Mouse (Mus musculus) R1 (cell line): ENCODE measurements around the gene Igfbp3.

Experiments
- DNase-seq: peaks from one replicate; pipeline ENCODE4 v3.0.0-alpha.2; 2018; ENCODE audit warnings: low read depth, low spot score

Igfbp3 gene

DNA sequence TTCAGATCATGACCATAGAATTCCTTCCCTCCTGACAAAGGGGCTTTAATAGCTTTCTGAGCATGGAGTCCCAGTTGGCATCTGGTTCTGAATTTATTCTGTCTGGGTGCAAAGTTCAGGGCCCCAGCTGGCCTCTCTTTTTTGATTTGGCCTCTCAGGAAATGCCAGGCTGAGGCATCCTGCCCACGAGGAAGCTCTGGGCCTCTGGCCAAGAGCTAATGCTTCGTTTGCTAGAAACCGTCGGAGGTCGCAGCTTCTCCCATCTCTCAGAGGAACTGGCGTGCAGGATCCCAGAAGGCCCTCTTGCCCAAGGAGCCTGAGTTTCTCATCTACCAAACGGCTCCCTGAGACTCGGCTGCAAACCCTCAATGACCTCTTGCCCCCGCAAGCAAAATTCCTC lies 2.5 kb downstream of the Igfbp3 start:
- no peak for DNase-seq

DNA sequence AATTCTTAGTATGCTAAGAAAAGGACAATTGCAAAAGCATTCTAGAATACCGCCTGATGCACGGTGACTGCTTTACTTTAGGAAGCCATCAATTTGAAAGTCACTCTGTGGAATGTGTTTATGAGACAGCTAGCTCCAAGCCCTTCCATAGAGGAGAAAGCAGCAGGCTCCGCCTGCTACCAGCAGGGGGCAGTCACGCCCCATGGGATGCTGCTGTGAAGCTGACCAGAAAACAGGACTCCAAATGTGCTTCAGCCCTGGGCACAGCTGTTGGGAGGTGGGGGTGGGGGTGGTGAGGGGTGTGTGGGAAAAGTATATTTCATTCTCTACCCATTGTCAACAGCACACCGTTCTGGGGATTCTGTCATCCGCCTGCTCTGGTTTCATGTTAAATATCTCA lies 3.4 kb downstream of the Igfbp3 start:
- peak; percentile 64 for DNase-seq

DNA sequence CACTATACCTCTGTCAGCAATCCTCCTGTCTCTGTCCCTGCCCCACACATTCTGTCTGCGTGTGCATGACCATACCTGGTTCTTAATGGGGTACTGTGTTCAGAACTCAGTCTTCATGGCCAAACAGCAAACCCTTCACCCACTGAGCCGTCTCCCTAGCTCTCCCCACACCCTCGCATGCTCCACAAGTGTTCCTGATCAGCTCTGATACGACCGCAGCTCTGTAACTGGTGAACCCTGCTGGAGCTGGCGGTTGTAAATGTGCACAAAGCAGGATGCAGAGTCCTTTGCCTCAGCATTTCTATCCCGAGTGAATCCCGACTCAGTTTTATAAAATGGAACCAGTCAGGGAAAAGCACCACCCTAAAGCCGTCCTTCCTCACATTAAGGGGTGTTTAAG lies 9.9 kb downstream of the Igfbp3 start:
- DNase-seq: no peak

DNA sequence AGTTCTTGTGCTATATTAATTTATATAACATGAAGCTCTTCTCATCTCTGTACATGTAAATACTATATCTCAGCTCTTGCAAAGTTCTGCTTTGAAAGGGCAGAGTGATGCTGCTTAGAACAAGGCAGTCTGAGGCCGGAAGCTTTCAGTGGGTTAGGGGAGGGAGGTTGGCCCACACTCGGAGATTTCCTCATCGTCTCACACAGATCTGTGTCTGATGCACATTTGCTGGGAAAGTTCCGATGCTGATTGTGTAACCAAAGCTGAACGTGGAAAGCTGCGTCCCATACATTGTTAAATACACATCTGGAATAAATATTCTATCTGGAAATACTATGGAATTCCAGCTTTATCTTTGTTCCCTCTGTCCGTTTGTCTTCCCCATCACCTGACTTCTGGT lies 11.5 kb downstream of the Igfbp3 start:
- no peak for DNase-seq

DNA sequence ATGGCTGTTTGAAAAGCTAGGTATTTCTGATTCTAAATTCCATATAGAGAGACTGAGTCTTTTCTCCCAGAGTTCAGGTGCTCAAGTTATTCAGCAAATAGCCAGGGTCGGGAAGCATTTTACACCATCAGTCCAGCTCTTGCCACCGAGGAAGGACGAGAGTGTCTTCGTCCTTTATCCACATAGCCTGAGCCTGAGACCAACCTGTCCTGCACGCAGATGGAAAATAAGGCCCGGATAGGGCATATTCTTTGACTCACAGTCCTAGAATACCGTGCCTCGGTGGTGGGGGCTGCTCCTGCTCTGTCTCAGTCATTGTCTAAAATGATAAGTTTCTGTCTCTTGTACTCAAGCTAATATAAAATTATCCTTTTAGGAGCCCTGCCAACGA lies 13.3 kb downstream of the Igfbp3 start:
- DNase-seq: no peak

DNA sequence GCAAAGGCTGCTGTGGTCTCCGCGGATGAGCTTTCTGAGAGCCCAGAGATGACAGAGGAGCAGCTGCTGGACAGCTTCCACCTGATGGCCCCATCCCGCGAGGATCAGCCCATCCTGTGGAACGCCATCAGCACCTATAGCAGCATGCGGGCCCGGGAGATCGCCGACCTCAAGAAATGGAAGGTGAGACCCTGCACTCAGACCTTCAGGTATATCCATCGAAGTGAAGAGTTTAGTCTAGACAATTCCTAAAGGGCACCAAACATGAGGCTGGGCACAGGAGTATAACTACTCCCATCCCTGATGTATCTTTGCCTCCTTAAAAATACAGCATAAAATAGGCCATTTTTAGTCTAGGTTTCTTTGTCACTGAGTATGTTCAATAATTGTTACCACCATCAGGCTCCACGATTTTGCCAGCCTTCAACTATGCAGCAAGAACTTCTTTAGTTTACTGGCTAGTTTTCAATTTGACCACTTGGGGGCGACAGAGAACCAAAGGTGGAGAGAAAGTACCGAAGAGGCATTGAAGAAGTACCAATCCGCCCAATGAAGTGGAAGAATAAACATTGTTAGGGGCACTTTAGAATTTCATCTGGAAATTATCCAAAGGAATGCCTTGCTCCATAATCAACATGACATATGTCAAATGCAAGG lies 13.9 kb downstream of the Igfbp3 start:
- peak; percentile 79 for DNase-seq

DNA sequence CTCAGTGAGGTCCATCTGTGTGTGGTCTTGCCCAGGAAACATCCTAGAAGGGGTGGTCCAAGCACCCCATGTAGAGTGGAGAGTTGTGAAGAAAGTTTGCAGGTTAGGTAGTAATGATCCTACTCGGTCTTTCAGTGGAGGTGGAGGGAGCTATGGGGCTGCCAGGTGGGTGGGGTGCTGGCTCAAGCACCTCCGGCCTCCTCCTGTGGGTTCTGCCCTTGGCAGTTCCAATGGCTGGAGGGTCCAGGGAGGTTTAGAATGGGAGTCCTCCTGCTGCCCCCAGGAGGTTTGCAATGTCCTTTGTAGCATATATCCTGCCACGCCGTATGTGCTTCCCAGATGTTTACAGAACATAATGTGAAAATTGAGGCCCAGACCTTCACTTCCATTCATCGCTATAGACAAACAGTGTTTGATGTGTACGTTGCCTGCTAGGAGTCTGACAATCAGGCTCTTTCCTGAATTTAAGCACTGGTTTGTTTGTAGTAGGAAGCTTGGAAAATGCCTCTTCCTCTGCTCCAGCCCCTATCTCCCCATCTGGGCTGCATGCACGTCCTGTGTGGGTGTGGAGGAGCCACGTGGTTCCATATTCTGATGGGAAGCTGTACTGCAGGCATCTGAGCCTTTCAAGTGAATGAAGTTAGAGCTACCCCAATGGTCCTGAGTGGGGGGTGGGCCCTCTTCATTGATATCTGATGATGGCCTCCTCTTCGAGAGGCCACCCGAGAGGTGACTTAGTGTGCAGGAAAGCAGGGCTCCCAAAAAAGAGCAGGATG lies 15.1 kb downstream of the Igfbp3 start:
- DNase-seq: no peak

DNA sequence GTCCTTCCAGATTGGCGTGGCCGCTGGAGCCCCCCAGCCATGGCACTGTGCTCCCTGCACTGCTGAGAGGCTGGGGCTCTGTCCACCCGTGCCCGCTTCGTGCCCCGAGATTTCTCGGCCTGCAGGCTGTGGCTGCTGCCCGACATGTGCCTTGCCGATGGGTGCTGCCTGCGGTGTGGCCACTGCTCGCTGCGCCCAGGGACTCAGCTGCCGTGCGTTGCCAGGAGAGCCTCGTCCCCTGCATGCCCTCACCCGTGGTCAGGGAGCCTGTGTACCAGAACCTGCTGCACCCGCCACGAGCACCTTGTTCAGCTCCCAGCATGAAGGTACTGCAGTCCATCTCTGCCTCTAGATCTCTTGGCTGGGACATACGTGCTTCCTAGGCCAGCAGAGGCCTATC lies 15.7 kb downstream of the Igfbp3 start:
- no peak for DNase-seq

DNA sequence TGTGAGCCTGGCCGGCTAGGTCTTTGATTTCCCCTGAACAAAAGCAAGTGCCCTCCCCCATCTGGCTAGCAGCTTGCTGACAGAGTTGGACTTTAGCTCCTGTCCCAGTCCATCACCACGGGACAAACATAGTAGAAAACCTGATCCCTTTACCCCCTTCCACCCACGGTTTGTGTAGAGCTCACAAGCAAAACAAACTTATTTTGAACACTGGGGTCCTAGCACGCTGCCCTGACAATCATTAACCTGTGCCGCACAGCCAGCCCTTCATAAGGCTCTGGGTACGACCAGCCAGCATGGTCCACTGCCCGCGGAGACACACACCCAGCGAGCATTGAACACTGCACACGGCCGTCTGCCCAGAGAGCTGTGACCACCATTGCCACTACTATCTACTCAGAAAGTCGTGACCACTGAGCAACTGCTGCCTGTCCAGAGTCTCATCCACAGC lies 16.2 kb downstream of the Igfbp3 start, which contains the start of gene Igfbp1:
TSS of gene Igfbp1 (plus strand) at position 292 of the 451 bp plus-strand sequence.
- DNase-seq: no peak

DNA sequence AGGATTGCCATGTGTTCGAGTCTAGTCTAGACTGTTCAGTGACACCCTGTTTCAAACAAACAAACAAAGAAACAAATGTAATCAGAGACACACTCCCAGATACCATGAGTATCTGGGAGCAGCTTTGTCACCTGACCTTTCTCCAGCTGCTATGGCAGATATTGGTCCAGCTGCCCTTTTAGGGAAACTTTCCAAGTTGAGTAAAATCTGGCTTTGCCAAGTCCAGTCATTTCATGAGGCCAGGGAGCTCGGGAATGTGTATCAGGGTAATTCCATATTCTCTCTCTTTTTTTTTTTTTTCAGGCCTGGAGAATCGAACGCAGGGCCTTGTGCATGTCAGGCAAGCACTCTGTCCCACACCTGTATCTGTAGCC lies 18.4 kb downstream of the Igfbp3 start:
- no peak for DNase-seq

DNA sequence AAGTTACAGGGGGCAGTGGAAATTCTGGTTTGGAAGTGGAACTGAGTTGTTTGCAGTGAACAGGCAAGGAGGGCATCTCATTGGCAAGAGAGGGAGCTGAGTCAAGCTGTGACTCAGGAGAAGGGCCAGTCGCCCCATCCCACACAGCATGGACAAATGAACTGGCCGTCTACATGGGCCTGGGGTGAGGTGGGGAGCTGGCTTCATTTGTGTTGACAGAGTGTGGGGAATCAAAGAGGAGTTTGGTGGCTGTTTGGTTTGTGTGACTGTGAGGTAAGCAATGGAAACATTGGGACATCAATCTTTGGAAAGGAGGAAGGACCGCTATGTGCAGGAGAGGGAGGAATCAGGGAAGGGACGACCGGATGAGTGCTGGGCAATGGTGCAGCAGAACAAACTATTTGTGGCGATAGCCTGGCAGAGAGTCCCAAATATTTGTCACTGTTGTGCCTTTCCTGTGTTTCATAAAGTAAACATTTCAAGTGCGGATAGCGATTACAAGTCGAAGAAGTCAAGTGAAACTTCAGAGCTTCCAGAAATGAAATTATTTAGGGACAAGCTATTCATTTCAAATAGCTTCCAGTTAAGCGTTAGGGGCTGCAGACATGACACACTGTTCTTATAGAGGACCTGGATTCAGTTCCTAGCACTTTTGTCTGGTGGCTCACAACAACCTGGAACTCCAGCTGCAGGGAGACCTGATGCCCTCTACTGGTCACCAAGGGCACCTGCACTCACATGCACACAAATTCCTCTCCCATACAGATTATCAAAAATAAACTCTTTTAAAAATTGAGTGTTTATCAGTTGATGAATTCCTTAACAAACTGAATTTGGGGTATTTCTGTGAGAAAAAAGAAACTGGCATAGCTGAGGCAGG lies 19.1 kb downstream of the Igfbp3 start:
- DNase-seq: no peak

DNA sequence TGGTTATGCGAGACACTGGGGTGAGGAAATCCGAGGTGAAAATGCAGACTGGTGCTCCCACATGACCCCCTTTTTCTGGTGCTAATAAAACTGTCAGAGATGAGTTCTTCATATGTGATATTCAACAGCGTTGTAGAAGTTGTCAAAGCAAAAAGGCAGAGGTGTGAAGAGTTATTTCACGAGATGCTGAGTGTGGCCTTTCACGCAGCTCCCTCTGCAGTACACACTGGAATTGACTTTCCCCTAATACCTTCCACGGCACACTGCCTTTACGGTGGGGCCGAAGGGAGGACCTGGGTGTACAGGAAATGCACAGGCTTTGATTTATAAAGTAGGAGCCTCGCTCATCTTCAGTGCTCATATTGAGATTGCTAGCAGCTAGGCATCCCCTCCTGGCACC lies 20.6 kb downstream of the Igfbp3 start:
- DNase-seq: no peak

DNA sequence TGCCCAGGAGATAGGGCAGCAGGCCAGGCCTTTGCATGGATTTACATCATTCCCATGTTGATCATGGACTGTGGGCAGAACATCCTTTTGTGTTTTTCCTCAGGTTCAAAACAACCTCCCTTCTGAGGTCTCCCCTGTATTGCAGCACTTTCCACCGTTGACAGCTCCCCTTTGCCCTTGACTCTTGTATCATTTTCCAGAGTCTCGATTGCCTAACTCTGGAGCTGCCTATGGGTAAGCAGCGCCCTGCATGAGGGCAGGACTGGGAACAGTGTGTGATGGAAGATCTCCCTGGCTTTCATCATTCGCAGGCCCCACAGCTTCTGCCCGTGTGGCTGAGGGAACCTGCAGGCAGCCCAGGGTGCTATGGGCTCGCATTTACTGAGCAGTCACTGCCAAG lies 21.0 kb downstream of the Igfbp3 start:
- no peak for DNase-seq

DNA sequence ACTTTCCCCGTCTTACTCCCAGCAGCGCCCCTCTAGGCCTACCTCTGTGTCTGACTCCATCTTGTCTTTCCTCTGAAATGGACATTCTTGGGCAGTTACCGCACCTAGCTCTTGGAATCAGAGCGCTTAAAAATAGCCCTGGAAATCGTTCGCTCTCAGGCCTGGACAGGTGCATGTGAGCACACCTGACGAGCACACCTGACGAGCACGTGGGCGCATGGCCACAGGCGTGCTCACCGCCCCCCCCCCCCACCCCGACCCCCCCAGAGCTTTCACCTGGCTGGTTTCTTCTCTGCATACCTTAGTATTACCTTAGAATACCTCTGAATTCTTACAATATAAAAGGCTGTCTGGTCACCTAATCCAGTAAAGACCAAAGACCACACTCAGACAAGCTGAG lies 25.3 kb downstream of the Igfbp3 start, which contains the start of gene Gm11985:
TSS of gene Gm11985 (minus strand) at position 101 of the 400 bp plus-strand sequence.
- DNase-seq: no peak

DNA sequence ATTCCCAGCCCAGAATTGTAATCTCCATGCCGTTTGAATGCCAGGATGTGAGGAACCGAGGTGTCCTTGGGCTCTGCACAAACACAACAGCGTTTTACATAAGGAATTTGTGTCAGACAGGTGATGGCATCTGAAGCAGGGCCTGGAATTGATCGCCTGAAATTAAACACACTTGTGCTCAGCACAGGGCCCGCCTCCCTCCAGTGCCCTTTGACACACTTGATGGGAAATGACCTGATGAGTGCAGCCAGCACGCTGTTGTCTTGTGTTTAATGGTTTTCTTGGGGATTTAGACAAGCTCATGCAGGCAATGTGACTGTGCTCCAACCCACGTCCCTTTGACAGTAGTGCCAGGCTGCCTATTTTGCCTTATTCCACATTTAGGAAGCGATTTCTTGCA lies 26.3 kb downstream of the Igfbp3 start:
- no peak for DNase-seq

DNA sequence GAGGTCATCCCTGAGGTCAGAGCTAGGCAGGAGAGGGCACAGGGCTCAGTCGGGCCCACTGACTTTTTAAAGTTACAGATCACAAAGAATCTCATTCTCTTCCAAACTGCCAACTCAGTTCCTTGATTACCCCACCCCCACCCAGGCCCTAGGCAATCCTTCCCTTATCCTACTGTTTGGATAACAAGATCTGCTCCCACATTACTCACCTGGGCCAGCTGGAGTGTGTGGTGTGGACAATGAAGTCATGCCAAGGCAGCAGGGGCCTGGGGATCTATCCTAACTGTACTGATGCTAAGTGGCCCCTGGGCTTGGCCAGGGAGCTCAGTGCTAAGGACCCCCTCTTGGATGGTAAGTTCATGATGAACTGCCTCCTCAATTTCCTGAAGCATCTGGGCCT lies 29.3 kb downstream of the Igfbp3 start:
- no peak for DNase-seq

DNA sequence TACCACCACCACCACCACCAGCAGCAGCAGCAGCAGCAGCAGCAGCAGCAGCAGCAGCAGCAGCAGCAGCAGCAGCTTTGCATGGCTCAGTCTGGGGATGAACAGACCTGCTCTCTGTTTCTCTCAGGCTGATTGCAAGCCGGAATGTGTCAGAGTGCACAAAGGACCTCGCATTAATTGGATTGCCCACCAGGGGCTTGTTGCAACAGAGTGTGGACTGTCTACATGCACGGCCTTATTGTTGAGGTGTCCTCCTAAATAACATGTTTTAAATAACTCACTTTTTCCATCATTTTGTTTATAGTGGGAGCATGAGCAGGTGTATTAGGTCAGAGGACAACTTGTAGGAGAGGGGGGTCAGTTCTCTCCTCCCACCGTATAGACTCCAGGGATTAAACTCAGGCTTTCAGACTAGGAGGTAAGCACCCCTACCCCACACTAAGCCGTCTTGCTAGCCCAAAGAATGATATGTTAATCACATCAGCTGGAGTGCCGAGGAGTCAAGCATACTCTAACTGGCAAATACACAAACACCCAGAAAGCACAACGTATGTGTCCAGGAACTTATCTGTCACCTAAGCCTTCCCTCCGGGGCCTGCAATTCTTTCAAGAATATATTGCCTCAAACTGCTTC lies 31.2 kb downstream of the Igfbp3 start:
- DNase-seq: peak; percentile 23

DNA sequence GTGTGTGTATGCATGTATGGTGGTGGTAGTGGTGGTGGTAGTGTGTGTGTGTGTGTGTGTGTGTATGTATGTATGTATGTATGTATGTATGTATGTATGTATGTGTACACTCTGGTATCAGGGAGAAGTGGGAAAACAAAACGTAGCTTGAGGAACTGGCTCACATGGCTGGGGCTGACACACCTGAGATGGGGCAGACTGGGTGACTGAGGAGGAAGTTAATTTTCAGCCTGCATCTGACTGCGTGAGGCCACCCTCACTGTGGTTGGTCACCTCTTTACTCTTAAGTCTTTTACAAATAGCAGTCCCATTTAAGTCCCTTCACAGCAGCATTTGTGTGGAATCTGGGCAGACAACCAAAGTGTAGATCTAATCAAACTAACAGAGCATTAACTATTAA lies 34.4 kb downstream of the Igfbp3 start:
- DNase-seq: no peak

DNA sequence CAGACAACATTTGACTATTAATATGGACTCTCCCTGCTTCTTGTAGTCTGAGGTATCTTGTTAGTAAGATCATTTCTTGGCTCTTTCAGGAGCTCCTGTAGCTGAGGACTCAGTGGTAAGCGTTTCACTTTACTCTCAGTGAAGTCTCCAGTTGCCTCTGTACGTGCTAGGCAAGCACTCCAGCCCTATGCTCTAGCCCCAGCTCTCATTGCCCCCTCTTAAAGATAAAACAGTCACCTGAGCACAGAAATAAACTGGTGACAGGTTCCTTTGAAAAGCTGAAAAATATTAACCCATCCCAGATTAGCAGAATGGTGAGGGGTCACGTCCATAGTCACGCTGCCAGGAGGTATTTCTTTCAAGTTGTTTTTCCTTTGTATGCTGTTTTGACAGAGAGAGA lies 35.0 kb downstream of the Igfbp3 start:
- DNase-seq: no peak

DNA sequence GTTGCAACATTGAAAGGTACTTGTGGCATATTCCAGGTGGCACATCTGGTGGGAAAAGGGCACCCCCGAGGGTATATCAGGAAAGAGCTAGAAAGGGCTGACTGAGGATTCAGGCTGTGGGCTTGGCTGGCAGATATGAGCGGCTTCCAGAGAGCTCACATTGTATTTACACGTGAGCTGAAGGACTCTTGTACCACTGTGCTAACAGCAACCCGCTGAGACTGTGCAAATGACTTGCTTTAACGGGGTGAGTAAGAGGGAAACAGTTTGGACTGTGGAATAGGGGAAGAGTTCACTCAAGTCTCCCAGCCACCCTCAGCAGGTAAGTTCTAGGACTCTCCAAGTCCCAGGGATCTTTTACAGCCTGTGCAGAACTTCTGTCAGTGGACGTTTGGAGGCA lies 40.1 kb downstream of the Igfbp3 start:
- no peak for DNase-seq

DNA sequence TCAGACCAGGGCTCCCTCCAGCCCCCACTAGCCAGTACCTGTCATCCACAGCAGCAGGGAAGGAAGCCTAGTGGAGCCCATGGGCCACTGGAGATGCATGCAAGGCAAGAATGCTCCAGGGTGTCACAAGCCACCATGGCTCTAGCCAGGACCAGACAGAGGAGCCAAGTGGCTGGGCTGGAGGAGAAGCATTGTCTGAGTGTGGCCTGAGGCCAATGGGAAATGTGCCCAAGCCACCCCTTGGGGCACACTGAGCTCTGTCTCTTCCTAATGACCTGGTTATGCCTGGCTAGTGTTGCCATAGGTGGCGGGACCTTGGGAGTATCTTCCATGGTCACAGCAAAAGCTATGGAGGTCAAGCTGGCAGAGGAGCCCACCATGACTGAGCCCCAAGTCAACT lies 44.1 kb downstream of the Igfbp3 start:
- DNase-seq: no peak

DNA sequence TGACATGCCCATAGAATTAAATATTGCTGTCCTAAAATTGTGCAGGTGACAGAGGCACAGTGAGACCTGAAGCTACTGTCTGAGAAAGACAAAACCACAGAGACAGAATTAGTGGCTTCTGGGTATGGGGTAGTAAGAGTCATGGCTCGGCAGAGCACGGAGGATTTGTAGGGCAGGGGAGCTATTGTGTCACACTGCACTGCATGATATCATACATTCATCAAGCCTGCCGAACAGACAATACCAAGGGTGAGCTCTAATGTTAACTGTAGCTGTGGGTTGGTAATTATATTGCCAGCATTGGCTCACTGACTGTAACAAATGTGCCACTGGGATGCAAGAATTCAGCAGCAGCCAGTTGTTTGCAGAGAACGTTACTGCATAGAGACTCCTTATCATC lies 49.3 kb downstream of the Igfbp3 start:
- DNase-seq: no peak
